Mouse (Mus musculus): ENCODE results near the gene Asap2. TPM values are rescaled to one million over a fixed set of nuclear protein-coding genes. Genes with fewer than 3 reads are reported as not detected.

Gene Asap2
- polyA plus RNA-seq, 1 experiment from 2014 or later, result 4.3 TPM

GRCm38 (mm10) chr12:21284761-21285441 is 294.6 kb downstream of the Asap2 start, which contains the start of gene Cpsf3:
Gene Cpsf3, plus strand, starts transcription at chr12:21285391.
- Histone ChIP-seq H3K9ac (ENCODE audit: low read depth, low read length) (peak within 1 kb of the TSS; percentile 93), H3K36me3 (ENCODE audit: control insufficient read depth, insufficient read depth, low read length) (no peaks in the 10 kb centered on the region), H3K4me1 (ENCODE audit: control insufficient read depth, insufficient read depth, low read length) (peaks cover 7% of the 10 kb centered on the region), H3K4me3 (ENCODE audit: low read length) (peak within 1 kb of the TSS; percentile 93), H3K4me2 (ENCODE audit: low read depth, low read length) (peak within 1 kb of the TSS; percentile 69), H3K27me3 (replicated peaks; ENCODE audit: control insufficient read depth, insufficient read depth, low read length) (no peaks in the 10 kb centered on the region), H3K9me3 (ENCODE audit: control insufficient read depth, low read length) (no peaks in the 10 kb centered on the region), H3K27ac (ENCODE audit: low read length) (peak within 1 kb of the TSS; percentile 92)
- WGBS, result 54% methylated on average over 11 of the region's 11 CpGs
- ATAC-seq, result no peak

GRCm38 (mm10) chr12:21285508-21286242 is 295.4 kb downstream of the Asap2 start:
- no peaks in the 10 kb centered on the region for H3K9me3 ChIP-seq (ENCODE audit: control insufficient read depth, low read length)
- no peaks in the 10 kb centered on the region for H3K27me3 ChIP-seq (replicated peaks; ENCODE audit: control insufficient read depth, insufficient read depth, low read length)
- H3K36me3 ChIP-seq (ENCODE audit: control insufficient read depth, insufficient read depth, low read length), result no peaks in the 10 kb centered on the region
- under 1% methylated on average over 47 of the region's 47 CpGs for WGBS
- peak overlapping the region; percentile 90 for H3K9ac ChIP-seq (ENCODE audit: low read depth, low read length)
- peak; percentile 87 for ATAC-seq
- peak overlapping the region; percentile 69 for H3K4me2 ChIP-seq (ENCODE audit: low read depth, low read length)
- peaks cover 7% of the 10 kb centered on the region for H3K4me1 ChIP-seq (ENCODE audit: control insufficient read depth, insufficient read depth, low read length)
- H3K27ac ChIP-seq (ENCODE audit: low read length), result peak overlapping the region; percentile 74
- peak overlapping the region; percentile 93 for H3K4me3 ChIP-seq (ENCODE audit: low read length)

- peak; percentile 97 for ATAC-seq
- Histone ChIP-seq H3K36me3 (ENCODE audit: control insufficient read depth, insufficient read depth, low read length) (no peaks in the 10 kb centered on the region), H3K4me2 (ENCODE audit: low read depth, low read length) (peak within 1 kb of the TSS; percentile 69), H3K9ac (ENCODE audit: low read depth, low read length) (peak within 1 kb of the TSS; percentile 93), H3K4me1 (ENCODE audit: control insufficient read depth, insufficient read depth, low read length) (peaks cover 7% of the 10 kb centered on the region), H3K27me3 (replicated peaks; ENCODE audit: control insufficient read depth, insufficient read depth, low read length) (no peaks in the 10 kb centered on the region), H3K27ac (ENCODE audit: low read length) (peak within 1 kb of the TSS; percentile 92), H3K9me3 (ENCODE audit: control insufficient read depth, low read length) (no peaks in the 10 kb centered on the region), H3K4me3 (ENCODE audit: low read length) (peak within 1 kb of the TSS; percentile 93)
- under 1% methylated on average over 28 of the region's 28 CpGs for WGBS
These were observed 296.0 kb downstream of the Asap2 start, which contains the start of gene Itgb1bp1 for GRCm38 (mm10) chr12:21286243-21286622. Gene Itgb1bp1, minus strand, starts transcription at chr12:21286284.

GRCm38 (mm10) chr12:21286712-21287650 is 296.7 kb downstream of the Asap2 start:
- 27% methylated on average over 18 of the region's 18 CpGs for WGBS
- ATAC-seq, result peak; percentile 49

GRCm38 (mm10) chr12:21288716-21289395 is 298.6 kb downstream of the Asap2 start:
- no peak overlapping the region for H3K4me2 ChIP-seq (ENCODE audit: low read depth, low read length)
- ATAC-seq, result no peak
- H3K4me3 ChIP-seq (ENCODE audit: low read length), result no peak overlapping the region
- no peaks in the 10 kb centered on the region for H3K27me3 ChIP-seq (replicated peaks; ENCODE audit: control insufficient read depth, insufficient read depth, low read length)
- no peak overlapping the region for H3K27ac ChIP-seq (ENCODE audit: low read length)
- peaks cover 9% of the 10 kb centered on the region; the same call in 1 of the 2 replicates for H3K36me3 ChIP-seq (ENCODE audit: control insufficient read depth, insufficient read depth, low read length)
- 95% methylated on average over 3 of the region's 3 CpGs for WGBS
- H3K4me1 ChIP-seq (ENCODE audit: control insufficient read depth, insufficient read depth, low read length), result peaks cover 7% of the 10 kb centered on the region
- H3K9me3 ChIP-seq (ENCODE audit: control insufficient read depth, low read length), result no peaks in the 10 kb centered on the region
- no peak overlapping the region for H3K9ac ChIP-seq (ENCODE audit: low read depth, low read length)

More at GRCm38 (mm10) chr12:21286712-21287650, 296.7 kb downstream of the Asap2 start:
- Histone ChIP-seq H3K4me2 (ENCODE audit: low read depth, low read length) (peak overlapping the region; percentile 66), H3K9me3 (ENCODE audit: control insufficient read depth, low read length) (no peaks in the 10 kb centered on the region), H3K27me3 (replicated peaks; ENCODE audit: control insufficient read depth, insufficient read depth, low read length) (no peaks in the 10 kb centered on the region), H3K36me3 (ENCODE audit: control insufficient read depth, insufficient read depth, low read length) (peaks cover 4% of the 10 kb centered on the region; the same call in 1 of the 2 replicates), H3K9ac (ENCODE audit: low read depth, low read length) (peak overlapping the region; percentile 93), H3K4me3 (ENCODE audit: low read length) (peak overlapping the region; percentile 93), H3K27ac (ENCODE audit: low read length) (peak overlapping the region; percentile 92), H3K4me1 (ENCODE audit: control insufficient read depth, insufficient read depth, low read length) (peaks cover 7% of the 10 kb centered on the region)

GRCm38 (mm10) chr12:21289651-21290050 is 299.4 kb downstream of the Asap2 start:
- H3K27me3 ChIP-seq (replicated peaks; ENCODE audit: control insufficient read depth, insufficient read depth, low read length), result no peaks in the 10 kb centered on the region
- no peak overlapping the region for H3K4me3 ChIP-seq (ENCODE audit: low read length)
- no peak overlapping the region for H3K4me2 ChIP-seq (ENCODE audit: low read depth, low read length)
- ATAC-seq, result no peak
- H3K36me3 ChIP-seq (ENCODE audit: control insufficient read depth, insufficient read depth, low read length), result peaks cover 15% of the 10 kb centered on the region
- no peaks in the 10 kb centered on the region for H3K9me3 ChIP-seq (ENCODE audit: control insufficient read depth, low read length)
- H3K27ac ChIP-seq (ENCODE audit: low read length), result no peak overlapping the region
- H3K9ac ChIP-seq (ENCODE audit: low read depth, low read length), result no peak overlapping the region
- 63% methylated on average over 6 of the region's 6 CpGs for WGBS
- H3K4me1 ChIP-seq (ENCODE audit: control insufficient read depth, insufficient read depth, low read length), result peaks cover 7% of the 10 kb centered on the region

- H3K9ac ChIP-seq (ENCODE audit: low read depth, low read length), result no peak overlapping the region
- 93% methylated on average over 11 of the region's 11 CpGs for WGBS
- peaks cover 24% of the 10 kb centered on the region for H3K36me3 ChIP-seq (ENCODE audit: control insufficient read depth, insufficient read depth, low read length)
- no peaks in the 10 kb centered on the region for H3K9me3 ChIP-seq (ENCODE audit: control insufficient read depth, low read length)
- no peaks in the 10 kb centered on the region for H3K27me3 ChIP-seq (replicated peaks; ENCODE audit: control insufficient read depth, insufficient read depth, low read length)
- H3K4me3 ChIP-seq (ENCODE audit: low read length), result no peak overlapping the region
- H3K4me1 ChIP-seq (ENCODE audit: control insufficient read depth, insufficient read depth, low read length), result no peaks in the 10 kb centered on the region
- no peak overlapping the region for H3K27ac ChIP-seq (ENCODE audit: low read length)
- ATAC-seq, result no peak
- H3K4me2 ChIP-seq (ENCODE audit: low read depth, low read length), result no peak overlapping the region
These were observed 308.6 kb downstream of the Asap2 start for GRCm38 (mm10) chr12:21298856-21299255.

GRCm38 (mm10) chr12:21301324-21301723 is 311.1 kb downstream of the Asap2 start:
- Histone ChIP-seq H3K9me3 (ENCODE audit: control insufficient read depth, low read length) (no peaks in the 10 kb centered on the region), H3K36me3 (ENCODE audit: control insufficient read depth, insufficient read depth, low read length) (peaks cover 20% of the 10 kb centered on the region), H3K27ac (ENCODE audit: low read length) (no peak overlapping the region), H3K4me3 (ENCODE audit: low read length) (no peak overlapping the region), H3K4me1 (ENCODE audit: control insufficient read depth, insufficient read depth, low read length) (no peaks in the 10 kb centered on the region), H3K9ac (ENCODE audit: low read depth, low read length) (no peak overlapping the region), H3K4me2 (ENCODE audit: low read depth, low read length) (no peak overlapping the region), H3K27me3 (replicated peaks; ENCODE audit: control insufficient read depth, insufficient read depth, low read length) (no peaks in the 10 kb centered on the region)
- 79% methylated on average over 7 of the region's 7 CpGs for WGBS
- no peak for ATAC-seq
